Mouse (Mus musculus) midbrain, embryonic 10.5 days (tissue): Measurements from ENCODE around the gene Slc25a45. TPM values are rescaled to one million over a fixed set of nuclear protein-coding genes. Genes with fewer than 3 reads are reported as not detected.
A peak's percentile ranks its signal among the peaks of the same experiment; 100 is the strongest.

Experiments
- DNase-seq: peaks from one replicate; pipeline ENCODE4 v3.0.0-alpha.2; 2017; ENCODE audit warnings: low spot score
- H3K27ac ChIP-seq: fragments of 300-500 bp; sonication (generic); replicated peaks from 2 replicates; pipeline ENCODE4 v1.5.1; 2016; ENCODE audit warnings: mild to moderate bottlenecking
- H3K27me3 ChIP-seq: fragments of 300-500 bp; sonication (generic); 2 replicates; pipeline ENCODE4 v1.6.1; 2016; ENCODE audit warnings: low read depth, mild to moderate bottlenecking; ENCODE audit not compliant: poor library complexity, severe bottlenecking
- H3K36me3 ChIP-seq: fragments of 300-500 bp; sonication (generic); 2 replicates; pipeline ENCODE4 v1.6.1; 2016; ENCODE audit warnings: mild to moderate bottlenecking, moderate library complexity
- H3K4me1 ChIP-seq: fragments of 300-500 bp; sonication (generic); 2 replicates; pipeline ENCODE4 v1.6.1; 2016
- H3K4me3 ChIP-seq: fragments of 300-500 bp; sonication (generic); 2 replicates; pipeline ENCODE4 v1.5.1; 2016; ENCODE audit warnings: mild to moderate bottlenecking, moderate library complexity
- H3K9me3 ChIP-seq: fragments of 300-500 bp; sonication (generic); replicated peaks from 2 replicates; pipeline ENCODE4 v1.6.1; 2016; ENCODE audit warnings: mild to moderate bottlenecking
- WGBS: fragments of 180-500 bp; shearing (Covaris S2); methylation state at CpG from one replicate; pipeline ENCODE4 v1.1.7; 2016; 5-methylcytosine and 5-hydroxymethylcytosine counted together
- polyA plus RNA-seq: library from polyadenylated mRNA; unstranded; fragments of >200 nt; fragmentation: Nextera tagmentation; extraction: Ambion mirVana; gene quantifications from 2 replicates; pipeline ENCODE4 v1.2.1, GENCODE M21; 2016

Slc25a45 gene
- polyA plus RNA-seq, 1 experiment from 2014 or later: 2.3 TPM

DNA sequence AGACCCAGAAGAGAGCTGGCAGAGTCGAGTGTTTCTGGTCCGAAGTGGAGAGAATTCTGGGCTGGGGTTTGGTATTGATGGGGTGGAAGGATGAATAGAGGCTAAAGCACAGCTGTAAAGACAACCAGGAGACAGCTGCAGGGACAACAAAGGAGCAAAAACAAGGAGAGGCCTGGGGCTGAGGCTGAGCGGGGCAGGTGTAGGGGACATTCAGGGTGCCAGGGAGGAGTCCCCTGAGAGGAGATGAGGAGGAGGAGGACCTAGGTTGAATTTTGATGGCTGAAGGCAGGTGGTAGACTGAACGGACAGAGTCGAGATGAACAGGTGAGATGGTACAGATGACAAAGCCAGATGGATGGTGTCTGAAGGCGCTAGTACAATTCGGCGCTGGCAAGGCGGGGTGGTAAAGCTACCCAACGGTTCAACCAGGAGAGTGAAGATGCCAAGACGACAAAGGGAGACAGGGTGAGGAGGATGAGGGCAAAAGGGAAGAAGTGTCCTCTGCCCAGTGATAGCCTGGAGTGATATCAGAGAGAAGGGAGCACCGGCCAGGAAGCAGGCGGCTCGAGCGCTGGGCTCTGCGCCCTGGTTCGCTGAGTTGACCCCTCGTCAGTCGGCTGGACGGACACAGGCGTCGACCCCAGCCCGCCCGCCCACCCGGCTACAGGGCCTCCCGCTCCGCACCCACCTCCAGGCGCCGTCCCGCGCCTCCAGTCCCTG, 15.8 kb downstream of the Slc25a45 start:
- H3K9me3 ChIP-seq: no peaks in the 10 kb centered on the region
- DNase-seq: no peak
- peak overlapping the region; percentile 69 for H3K4me3 ChIP-seq
- peaks cover 32% of the 10 kb centered on the region for H3K4me1 ChIP-seq
- H3K27me3 ChIP-seq: no peaks in the 10 kb centered on the region
- peak overlapping the region; percentile 93 for H3K27ac ChIP-seq
- peaks cover 54% of the 10 kb centered on the region for H3K36me3 ChIP-seq
- 9% methylated on average over 31 of the region's 31 CpGs for WGBS

DNA sequence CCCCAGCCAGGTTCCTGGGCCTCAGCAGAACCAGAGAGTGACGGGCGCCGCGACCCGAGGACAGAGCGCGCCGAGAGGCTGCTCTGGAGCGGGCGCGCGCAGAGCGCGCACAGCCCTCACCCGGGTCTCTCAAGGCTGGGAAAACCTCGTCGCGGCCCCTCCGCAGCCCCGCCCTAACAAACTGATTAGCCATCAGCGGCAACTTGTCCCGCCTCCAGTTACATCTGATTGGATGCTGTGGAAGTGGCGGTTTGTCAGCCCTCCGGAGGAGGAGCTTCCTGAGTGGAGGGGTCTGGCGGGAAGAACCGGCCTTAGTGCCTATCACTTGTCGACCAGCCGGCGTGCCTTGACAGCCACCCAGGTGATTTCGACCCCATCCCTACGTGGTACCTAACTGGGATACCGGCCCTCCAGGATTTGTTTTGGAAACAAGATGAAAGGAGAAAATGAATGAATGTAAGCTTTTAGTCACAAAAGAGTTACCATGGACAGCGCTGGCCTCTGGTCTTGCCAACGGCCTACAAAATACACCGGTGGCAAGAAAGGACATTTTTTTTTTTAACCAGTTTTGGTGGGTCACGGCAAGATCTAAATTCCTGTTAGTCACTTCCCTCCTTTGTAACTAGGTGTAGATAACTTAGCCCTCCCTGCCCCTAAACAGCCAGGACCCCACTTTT, 16.5 kb downstream of the Slc25a45 start, which contains the start of gene Tigd3:
Tigd3 (minus strand) TSS at position 148 of the 677 bp plus-strand sequence.
- peak within 1 kb of the TSS; percentile 93 for H3K27ac ChIP-seq

DNA sequence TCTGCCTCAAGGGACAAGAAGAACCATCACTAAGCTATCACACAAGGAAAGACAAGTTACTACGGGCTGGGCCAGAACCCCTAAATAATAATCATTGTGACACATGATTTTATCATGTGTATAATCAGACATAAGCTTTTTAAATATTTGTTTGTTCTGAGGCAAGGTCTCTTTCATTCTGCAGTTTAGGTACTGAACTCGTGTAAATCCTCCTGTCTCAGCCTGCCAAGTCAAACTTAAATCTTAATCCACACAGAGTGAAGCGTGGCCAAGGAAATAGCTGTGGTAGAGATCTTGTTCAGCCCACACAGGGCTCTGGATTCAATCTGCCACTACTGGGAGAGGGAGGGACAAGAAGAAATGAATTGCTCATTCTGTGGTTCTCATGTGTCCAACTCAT, 29.7 kb downstream of the Slc25a45 start:
- Histone ChIP-seq H3K4me1 (peaks cover 20% of the 10 kb centered on the region), H3K9me3 (no peaks in the 10 kb centered on the region), H3K27me3 (no peaks in the 10 kb centered on the region), H3K36me3 (peaks cover 75% of the 10 kb centered on the region), H3K27ac (no peak overlapping the region), H3K4me3 (no peak overlapping the region)
- 95% methylated on average over 3 of the region's 3 CpGs for WGBS
- DNase-seq: no peak

More for the DNA sequence above, 16.5 kb downstream of the Slc25a45 start, which contains the start of gene Tigd3:
- H3K4me3 ChIP-seq: peak within 1 kb of the TSS; percentile 69
- WGBS: 6% methylated on average over 36 of the region's 36 CpGs
- peaks cover 59% of the 10 kb centered on the region for H3K36me3 ChIP-seq
- DNase-seq: peak; percentile 95
- no peaks in the 10 kb centered on the region for H3K9me3 ChIP-seq
- H3K27me3 ChIP-seq: no peaks in the 10 kb centered on the region
- H3K4me1 ChIP-seq: peaks cover 32% of the 10 kb centered on the region

DNA sequence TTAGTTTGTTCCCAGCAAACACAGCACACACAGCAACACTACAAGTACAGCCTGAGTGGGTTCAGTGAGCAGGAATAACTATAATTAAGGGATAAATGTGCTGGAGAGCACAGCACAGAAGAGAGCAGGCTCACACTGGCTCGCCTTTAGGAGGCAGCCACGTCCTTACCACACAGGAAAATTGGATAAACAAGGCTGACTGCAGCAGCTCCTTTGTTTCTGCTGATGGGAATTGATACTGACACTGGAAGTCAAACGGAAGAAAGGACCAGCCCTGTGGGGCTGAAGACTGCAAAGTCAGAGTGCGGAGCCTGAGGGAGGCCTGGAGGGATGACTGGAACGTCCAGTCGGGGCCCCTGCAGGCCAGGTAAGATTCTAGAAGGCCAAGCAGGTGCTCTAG, 32.6 kb downstream of the Slc25a45 start:
- Histone ChIP-seq H3K27ac (peak overlapping the region; percentile 49), H3K9me3 (no peaks in the 10 kb centered on the region), H3K36me3 (peaks cover 52% of the 10 kb centered on the region), H3K4me3 (peak overlapping the region; percentile 85), H3K27me3 (no peaks in the 10 kb centered on the region), H3K4me1 (peaks cover 31% of the 10 kb centered on the region)
- DNase-seq: no peak
- 74% methylated on average over 6 of the region's 6 CpGs for WGBS

DNA sequence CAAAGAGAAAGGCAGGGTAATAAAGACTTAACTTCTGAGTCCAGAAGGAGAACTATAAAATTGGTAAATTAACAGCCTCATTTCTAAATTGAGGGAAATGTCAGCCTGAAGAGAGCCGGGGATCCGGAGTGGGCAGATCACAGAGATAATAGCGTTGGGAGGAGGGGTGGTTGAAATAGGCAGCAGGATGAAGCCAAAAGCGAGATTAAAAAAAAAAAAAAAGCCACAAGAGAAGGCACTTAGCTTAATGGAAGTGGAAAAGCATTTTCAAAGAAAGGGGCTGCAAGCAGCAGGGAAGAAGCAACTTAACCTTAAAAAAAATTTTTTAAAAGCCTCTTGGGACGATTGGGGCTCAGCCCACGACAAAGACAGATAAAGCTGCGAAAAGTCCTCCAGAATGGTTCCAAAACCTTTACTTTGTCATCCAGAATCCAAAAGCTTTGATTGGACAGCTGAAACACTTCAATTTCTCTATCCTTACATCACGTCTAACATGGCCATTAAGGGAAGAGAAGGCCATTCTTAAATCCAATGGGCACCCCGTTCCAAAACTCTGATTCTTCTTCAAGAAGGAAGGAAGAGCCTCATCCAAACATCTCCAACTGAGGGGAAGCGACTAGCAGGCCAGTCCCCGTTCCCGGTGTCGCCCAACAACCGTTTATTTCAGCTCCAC, 34.0 kb downstream of the Slc25a45 start:
- DNase-seq: no peak

DNA sequence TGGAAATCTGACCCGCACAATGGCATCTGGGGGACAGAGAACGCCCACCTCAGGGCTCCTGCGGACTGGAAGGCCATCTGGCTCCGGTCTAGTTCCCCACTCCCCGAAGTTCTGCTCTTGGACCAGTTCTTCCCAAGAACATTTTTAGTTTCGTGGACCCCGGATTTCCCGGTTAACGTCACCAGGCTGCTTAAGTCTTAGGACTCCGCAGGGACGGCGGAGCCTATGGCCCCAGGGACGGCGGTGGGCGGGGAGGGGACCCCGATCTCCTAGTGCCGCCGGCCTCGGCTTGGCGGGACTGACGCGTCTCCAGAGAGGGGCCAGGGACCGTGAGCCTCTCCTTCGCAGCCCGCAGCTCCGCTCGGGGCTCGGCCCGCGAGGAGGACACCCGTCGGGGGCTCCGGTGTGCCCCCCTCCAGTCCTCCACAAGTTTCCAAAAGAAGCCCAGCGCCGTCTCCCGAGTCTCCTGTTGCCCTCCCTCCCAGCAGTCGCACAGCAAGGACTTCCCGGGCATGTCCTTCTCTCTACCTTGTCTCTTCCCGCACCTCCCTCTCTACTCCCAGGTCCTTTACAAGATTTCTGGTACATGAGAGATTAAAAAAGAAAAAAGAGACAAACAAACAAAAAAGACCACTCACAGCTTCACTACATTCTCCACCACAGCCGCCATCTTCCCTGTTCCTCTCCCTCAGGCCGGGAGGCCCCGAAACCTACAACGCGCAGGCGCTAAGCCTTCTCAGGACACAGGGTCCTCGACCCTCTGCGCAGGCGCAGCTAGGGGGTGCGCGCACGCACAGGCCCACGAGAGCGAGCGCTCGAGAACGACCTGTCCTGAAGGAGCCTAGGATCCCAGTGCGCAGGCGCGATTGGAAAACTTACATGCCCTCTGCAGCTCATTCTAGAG, 34.7 kb downstream of the Slc25a45 start:
- DNase-seq: peak; percentile 100

More for the DNA sequence above, 34.0 kb downstream of the Slc25a45 start:
- no peaks in the 10 kb centered on the region for H3K27me3 ChIP-seq
- H3K9me3 ChIP-seq: no peaks in the 10 kb centered on the region
- H3K4me1 ChIP-seq: peaks cover 31% of the 10 kb centered on the region
- peaks cover 41% of the 10 kb centered on the region for H3K36me3 ChIP-seq
- 15% methylated on average over 14 of the region's 14 CpGs for whole genome bisulfite sequencing
- peak overlapping the region; percentile 85 for H3K4me3 ChIP-seq
- H3K27ac ChIP-seq: peak overlapping the region; percentile 94

DNA sequence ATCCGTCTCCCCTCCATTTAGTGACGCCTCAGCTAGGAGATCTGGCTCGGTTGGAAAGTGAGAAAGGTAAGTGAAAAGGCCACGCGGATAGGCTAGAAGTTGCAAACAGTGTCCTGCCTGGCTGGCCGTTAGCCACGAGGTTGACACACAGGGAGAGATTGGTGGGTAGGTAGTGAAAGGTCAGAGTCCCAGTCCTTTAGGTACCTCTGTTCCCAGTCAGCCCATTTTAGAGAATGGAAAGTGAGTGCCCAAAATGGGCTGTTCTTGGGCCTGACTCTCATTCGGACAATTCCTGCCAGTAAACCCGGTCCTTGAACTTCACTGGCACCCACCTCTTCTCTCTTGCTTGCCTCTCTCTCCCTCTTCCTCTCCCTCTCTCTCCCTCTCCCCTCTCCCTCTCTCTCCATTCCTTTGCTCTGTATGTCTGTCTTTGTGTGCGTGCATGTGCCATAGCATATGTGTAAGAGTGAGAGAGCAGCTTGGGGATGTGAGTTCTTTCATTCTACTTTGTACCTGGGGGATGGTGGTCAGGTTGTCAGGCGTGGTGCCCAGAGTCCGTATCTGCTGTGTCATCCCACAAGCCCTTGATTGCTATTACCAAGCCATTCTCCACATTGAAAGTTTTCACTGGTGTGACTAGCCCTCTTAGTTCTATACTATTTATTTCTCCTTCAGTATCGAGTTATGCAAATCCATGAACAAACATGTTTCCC, 35.6 kb downstream of the Slc25a45 start, which contains the start of gene Dpf2:
Dpf2 (minus strand) TSS at position 4 of the 713 bp plus-strand sequence.
- H3K4me3 ChIP-seq: peak within 1 kb of the TSS; percentile 85
- no peak for DNase-seq
- WGBS: 25% methylated on average over 13 of the region's 13 CpGs
- no peaks in the 10 kb centered on the region for H3K9me3 ChIP-seq
- H3K27ac ChIP-seq: peak within 1 kb of the TSS; percentile 94
- no peaks in the 10 kb centered on the region for H3K27me3 ChIP-seq
- H3K36me3 ChIP-seq: peaks cover 34% of the 10 kb centered on the region
- H3K4me1 ChIP-seq: peaks cover 31% of the 10 kb centered on the region

More for the DNA sequence above, 34.7 kb downstream of the Slc25a45 start:
- Histone ChIP-seq H3K4me1 (peaks cover 31% of the 10 kb centered on the region), H3K36me3 (peaks cover 38% of the 10 kb centered on the region), H3K9me3 (no peaks in the 10 kb centered on the region), H3K27ac (peak overlapping the region; percentile 94), H3K27me3 (no peaks in the 10 kb centered on the region), H3K4me3 (peak overlapping the region; percentile 85)
- under 1% methylated on average over 59 of the region's 59 CpGs for WGBS

DNA sequence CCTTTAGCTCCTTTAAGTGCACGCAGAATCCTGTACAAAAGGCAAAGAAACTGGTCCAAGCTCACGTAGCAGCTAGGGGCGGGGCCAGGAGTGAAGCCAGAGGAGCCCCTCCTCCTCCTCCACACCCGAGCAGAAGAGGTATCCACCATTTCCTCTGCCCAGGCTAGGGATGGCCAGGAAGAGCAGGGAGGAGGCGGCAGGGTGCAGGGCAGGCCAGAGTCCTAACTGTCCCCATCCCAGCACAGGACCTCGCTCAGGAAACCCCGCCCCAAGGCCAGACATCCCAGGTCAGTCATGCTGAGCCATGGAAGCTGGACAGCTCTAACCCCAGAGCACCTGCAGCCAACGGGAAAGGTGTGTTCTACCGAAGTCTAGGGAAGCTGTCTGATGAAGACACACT, 44.1 kb downstream of the Slc25a45 start:
- peak overlapping the region; percentile 47; the same call in 1 of the 2 replicates for H3K27ac ChIP-seq
- peaks cover 32% of the 10 kb centered on the region for H3K27me3 ChIP-seq
- no peaks in the 10 kb centered on the region for H3K9me3 ChIP-seq
- H3K36me3 ChIP-seq: peaks cover 9% of the 10 kb centered on the region; the same call in 1 of the 2 replicates
- peak overlapping the region; percentile 12; the same call in 1 of the 2 replicates for H3K4me3 ChIP-seq
- H3K4me1 ChIP-seq: peaks cover 32% of the 10 kb centered on the region
- no peak for DNase-seq
- WGBS: 21% methylated on average over 9 of the region's 9 CpGs

DNA sequence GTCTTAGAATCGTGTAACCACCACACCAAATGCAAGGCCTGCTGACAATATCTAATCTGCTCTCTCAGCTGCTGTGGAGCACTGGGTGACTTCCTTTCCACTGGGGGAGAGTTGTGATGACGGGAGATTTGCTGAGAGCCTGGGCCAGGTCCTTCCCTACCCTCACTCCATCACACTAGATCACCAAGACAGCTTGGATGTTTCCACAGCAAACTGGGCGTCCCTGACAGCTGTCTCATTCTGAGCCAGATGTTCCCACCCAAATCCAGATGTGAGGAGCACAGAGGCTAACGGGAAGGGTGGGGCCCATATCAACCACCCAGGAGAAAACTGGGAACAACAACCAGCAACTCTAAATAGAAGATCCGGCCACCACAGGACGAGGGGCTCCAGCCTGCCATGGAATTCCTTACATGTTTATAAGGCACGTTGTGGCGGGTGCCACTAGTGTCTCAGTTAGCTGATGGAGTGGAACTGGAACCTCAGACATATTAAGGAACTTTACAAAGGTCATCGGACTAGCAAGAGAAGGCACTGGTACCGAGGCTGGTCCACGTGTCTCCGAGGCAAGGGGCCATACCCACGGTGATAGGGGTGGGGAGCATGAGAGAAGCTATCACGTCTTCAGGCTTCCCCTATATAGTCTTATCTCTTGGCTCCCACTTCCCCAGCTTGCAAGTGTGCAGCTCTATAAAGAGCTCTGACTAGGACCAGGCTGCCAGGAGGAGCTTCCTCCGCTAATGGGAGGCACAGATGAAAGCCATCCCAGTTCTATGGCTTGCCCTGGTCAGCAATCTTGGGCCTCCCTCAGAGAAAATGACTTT, 44.7 kb downstream of the Slc25a45 start:
- Histone ChIP-seq H3K9me3 (no peaks in the 10 kb centered on the region), H3K36me3 (peaks cover 5% of the 10 kb centered on the region; the same call in 1 of the 2 replicates), H3K4me1 (peaks cover 32% of the 10 kb centered on the region), H3K27me3 (peaks cover 32% of the 10 kb centered on the region), H3K27ac (no peak overlapping the region), H3K4me3 (no peak overlapping the region)
- DNase-seq: no peak
- 83% methylated on average over 15 of the region's 15 CpGs for WGBS

DNA sequence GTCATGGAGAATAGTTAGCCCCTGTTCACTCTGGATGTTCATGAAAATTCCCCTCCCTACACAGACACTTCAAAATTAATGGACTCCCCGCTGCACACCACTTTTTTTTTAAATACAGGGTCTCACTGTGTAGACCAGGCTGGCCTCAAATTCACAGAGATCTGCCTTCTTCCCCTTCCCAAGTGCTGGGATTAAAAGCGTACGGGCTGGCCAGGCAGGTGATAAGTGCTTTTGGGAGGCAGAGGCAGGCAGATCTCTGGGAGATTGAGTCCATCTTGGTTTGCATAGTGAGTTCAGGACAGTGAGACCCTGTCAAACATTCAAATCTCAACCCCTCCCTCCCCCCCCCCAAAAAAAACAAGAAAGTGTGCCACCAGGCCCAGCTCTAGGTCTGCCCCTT, 45.4 kb downstream of the Slc25a45 start:
- Histone ChIP-seq H3K4me3 (no peak overlapping the region), H3K4me1 (peaks cover 32% of the 10 kb centered on the region), H3K27ac (no peak overlapping the region), H3K27me3 (peaks cover 32% of the 10 kb centered on the region), H3K9me3 (no peaks in the 10 kb centered on the region), H3K36me3 (peaks cover 3% of the 10 kb centered on the region; the same call in 1 of the 2 replicates)
- DNase-seq: no peak
- WGBS: 90% methylated on average over 3 of the region's 3 CpGs
